Mouse (Mus musculus) embryo, embryonic 11.5 days (tissue): ENCODE measurements at regions not wholly inside any gene's neighbourhood (a gene's known extent, or its start where the extent isn't known, plus 50 kb on each side); places are given as distances from the start of the nearest gene placed in this dataset.

Source experiments
- DNase-seq: peaks from one replicate; pipeline ENCODE4 v3.0.0-alpha.2; 2012; ENCODE audit warnings: low read depth, low spot score

DNA sequence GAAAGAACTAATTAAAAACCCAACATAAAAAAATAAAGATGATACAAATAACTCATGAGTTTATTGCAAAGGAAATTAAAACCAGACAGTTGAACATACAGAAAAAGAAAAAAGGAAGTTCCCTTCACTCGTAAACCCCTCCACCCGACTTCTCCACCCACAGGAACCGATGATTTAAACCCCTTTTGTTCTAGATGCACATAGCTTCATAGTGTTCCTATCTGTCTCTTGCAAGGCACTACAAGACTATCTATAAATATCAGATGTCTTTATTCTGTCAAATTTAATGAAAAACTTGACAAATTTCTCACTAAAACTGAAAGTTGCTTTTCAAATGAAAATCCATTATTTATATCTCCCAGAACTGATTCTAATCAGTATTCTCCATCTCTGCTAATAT is 100.2 kb downstream of the Kctd12 start:
- no peak for DNase-seq

DNA sequence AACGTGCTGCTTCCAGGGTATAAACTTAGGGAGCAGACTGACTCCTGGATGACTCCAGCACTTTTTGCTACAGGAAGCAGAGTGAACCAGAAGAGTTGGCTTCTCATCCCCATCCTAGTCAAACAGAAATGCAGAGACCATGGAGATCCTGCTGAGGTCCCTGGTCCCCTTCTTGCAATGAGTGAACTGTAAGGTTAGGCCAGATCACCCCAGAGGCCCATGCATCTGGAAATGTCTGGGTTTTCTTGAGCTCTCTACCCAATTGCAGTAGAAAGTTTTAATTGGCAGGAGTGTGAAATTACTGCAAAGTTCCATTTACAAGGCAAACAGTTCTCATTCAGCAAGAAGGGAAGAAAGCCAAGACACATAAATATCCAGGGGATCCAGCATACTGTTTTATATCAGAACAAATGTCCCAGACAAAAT is 101.8 kb downstream of the Kctd12 start:
- DNase-seq = no peak

DNA sequence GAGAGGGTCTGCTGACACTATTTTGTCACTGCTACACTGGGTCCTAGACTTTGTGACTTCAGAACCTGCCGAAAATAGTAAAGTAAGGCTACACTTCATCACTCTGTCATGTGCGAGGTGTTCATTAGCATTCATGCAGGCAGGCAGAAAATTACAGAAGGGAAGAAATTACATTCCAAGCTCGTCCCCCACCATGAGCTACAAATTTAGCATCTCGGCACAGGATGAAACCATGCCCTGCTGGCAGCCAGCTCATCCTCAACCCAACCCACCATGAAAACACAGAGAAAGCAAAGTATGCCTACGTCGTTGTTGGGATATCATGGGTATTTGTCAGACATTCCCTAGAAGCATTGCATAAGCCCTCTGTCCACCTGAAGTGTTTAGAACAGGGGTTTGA is 103.9 kb downstream of the Kctd12 start:
- no peak for DNase-seq

DNA sequence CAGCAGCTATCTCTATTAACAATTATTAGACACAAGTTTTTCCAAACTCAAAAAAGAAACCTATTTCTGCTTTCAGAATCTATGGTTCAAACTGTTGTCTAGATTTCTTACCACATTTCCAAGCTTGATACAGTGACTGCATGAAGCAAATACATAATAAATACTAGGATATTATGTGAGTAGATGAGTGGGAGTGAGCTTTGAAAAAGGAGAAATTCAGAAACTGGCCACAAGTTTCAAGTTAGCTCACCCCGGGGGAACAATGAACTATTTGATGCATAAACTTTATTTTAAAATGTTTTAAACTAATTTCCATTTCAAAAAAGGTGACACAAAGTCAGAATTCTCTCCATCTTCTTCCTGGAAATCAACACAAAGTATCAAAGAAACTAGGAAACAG is 114.3 kb downstream of the Kctd12 start:
- DNase-seq = no peak

DNA sequence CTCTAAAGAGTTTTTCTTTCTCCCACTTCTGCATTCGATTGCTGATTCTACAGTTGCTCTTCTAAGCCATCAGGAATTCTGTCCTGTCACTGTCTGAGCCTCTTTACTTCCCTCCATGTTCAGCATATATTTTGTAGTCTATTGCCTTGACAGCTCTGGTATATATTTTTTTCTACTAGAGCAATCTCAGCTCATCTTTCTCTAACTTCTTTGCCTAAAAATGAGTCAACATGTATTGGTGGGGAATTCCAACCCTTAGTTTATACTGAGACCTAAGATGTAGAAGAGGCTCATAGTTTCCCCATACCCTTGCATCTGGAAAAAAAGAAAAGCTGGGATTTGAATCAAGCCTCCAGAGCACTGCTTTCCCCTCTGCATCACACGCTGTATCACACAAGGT is 114.7 kb downstream of the Kctd12 start:
- no peak for DNase-seq

DNA sequence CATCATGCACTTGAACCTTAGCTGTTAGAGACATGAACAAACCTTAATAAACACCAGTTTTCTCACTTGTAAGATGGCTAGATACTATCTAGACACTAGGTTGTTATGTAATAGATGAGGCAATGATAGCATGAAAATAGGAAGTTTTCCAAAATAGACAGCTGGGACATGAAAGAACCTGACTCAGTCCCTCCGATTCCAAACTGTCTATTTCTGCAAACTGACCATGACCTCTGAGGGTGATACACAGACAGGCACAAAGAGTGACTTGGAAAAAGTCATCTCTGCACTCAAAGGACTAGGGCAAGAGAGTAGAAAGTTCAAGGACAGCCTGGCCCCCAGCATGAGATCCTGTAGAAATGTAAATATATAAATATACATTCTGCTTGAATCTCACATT is 115.9 kb downstream of the Kctd12 start:
- DNase-seq = no peak

DNA sequence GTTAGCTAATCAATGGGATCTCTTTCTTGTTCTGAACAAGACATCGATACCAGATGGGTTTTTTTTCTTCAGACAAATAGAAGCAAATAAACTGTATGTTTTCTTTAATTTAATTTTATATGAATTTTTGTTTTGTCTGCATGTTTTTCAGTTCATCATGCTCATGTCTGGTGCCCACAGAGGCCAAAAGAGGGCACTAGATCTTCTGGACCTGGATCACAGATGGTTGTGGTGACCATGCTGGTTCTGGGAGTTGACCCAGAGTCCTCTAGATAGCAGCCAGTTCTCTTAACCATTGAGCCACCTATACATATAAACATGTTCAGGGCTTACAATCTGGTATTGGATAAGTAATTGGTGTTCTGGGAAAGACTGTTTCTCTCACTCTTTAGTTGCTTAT is 120.7 kb downstream of the Kctd12 start:
- no peak for DNase-seq

DNA sequence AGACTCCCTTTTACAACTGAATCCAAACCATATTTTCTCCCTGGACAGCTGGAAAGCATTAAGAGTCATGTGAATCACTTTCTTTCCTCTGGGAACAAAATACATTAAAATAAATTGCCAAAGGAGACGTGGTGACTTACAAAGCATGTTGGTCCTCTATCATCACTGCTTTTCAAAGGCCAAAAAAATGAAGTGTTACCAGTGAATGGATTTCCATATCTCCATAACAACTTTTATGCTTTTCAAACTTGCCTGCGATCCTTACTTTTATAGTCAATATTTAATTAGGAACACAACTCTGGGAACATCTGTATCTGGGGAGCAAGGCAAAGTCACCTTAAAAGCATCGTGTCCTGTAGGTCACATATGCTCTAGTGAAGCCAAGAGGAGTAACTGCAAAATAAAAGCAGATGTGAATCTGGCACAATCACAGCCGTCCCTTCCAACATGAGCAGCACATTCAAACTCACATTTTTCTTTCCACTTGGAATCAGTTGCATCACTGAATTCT is 123.0 kb downstream of the Kctd12 start:
- DNase-seq = peak; percentile 37

DNA sequence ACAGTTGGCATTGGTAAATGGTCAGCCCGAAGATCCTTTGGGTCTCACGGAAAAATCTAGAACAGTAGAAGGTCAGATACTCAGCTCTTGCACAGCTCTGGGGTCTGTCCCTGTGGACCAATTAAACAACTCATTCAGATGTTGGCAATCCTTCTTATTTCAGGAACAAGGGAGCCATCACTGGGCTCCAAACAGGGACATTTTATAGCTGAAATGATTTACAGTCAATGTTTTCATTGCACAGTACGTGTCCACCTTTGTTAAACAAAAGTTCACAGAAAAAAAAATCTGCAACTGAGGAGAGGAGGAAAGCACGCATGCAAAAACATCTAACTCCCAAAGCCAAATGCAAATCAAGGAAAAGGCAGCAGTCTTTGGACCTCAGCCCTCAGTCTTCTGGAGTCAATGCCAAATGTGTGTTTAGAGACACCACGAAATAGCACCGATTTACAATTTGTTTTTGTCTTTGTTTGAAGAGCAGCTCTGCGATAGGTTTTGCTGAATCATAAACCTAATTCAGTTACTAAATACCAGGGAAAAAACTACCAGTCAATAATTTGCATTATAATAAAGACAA is 127.1 kb downstream of the Kctd12 start:
- no peak for DNase-seq

DNA sequence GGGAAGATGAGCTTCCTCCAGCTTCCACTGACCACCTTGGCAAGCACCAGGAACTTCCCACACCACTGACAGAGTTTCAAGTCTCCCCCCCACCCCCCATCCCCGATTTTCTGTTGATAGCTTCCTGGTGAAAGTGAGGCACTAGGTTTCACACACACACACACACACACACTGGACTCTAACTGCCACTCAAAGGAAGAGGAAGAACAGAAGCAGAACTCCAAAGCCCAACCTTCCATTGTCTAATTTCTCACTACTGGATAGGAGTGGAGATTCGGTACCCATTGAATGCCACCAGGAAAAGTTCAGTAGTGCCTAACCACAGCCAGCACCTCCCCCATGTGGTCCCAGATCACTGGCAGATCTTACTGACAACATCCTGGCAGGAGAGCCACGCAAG is 138.7 kb downstream of the Kctd12 start:
- no peak for DNase-seq

DNA sequence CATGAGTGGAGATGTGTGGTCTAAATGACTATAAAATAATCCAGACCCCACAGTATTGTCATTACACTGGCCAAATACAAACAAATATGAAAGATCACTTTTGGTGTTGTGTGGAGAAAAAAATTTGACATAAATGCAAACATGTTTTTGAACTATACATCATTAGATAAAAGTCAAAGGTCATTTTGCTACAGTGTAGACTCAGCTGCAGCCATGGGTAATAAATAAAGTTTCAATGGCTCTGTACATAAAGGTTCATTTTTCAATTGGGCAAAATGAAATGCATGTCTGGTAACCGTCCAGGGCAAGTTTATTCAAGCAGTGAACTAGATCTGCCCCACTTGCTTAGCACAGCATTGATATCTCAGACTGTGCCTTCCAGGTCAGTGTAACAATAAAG is 144.8 kb downstream of the Kctd12 start:
- no peak for DNase-seq

DNA sequence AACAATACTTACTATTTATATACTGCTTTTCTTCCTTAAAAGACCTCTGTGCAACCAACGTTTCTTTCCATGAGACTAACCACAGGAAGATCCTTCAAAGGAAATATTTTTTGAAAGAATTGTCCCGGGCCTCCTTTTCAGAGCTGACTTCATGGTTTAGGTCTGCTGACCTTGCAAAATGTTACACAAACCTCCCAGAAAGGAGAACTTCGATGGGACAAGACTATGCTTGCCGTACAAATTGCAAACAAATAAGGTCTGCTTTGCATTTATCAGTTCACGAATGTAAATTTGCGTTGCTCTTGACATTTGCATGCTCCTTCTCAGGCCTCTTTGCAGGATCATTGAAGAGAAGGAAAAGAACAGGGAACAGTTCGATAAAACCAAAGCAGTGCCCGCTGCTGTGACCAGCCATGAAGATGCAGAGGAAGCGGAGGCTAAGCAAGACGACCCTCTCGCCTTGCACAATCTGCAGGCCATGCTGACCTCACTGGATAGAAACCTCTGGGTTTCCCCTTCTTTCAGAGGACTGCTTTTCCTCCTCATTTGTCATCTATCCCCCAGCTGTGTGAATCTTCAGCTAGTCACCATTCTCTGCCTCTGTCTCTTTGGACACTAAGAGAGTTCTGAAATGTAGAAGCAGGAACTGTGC is 147.2 kb downstream of the Kctd12 start:
- DNase-seq = no peak

DNA sequence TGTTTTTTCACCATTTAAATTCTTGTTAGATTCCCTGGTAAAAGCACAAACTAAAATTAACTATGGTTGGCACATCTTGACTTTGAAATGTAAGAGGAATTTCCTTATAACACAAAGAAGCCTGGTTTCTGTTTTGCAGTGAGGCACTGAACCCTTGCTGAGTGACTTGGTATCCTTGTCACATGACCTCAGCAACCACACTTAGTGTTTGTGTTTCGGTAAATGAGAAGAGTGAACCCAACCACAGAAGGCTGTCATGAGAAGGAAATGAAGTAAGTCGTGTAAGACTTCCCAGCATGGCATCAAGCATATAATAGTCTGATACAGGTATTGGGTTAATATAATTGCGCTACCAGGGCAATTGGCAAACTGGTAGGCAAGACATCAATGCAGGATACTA is 154.0 kb downstream of the Kctd12 start:
- DNase-seq = no peak

DNA sequence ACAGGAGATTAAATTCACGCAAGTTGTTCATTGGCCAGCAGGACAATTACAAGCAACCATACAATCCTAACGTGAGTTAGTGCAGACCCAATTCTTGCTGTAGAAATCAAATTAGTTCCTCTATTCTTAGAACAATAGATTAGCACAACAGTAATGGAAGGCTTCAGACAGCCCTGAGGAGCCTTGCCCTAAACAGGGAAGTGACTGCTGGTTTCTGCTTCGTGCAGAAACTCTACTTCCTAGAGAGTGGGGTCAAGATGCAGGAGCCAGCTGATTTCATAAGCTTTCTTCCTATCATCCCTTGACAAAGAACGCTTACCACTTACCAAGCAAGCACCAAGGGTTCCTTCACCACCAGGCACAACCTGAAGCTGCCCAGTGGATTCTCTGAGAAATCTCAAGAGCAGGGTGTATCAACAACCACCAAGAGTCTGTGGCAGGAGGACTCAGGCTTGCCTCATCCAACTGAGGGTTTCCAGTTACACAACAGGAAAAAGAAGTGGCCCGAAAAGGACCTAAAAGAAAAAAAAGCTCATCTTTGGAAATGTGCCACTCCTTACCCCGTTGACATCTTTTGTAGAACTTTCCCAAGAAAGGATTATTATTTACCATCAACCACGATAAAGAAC is 154.6 kb downstream of the Kctd12 start:
- DNase-seq = no peak

DNA sequence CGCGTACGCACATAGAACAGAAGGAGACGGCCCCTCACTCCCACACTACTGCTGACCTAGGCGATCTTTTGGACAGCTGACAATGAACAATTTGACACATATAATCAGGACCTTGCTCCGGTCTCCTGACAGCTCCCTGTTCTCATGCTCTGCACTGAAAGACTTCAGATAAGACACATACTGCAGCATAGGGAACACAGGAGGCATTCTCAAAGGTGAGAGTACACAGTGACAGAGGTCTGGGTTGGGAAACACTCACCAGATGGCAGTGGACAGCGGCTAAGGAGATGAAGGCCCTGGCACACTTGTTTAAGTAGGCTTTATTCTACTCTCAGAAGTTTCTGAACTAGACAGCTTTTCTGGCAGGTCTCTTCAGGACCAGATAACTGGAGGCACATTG is 156.9 kb downstream of the Kctd12 start:
- DNase-seq = no peak

DNA sequence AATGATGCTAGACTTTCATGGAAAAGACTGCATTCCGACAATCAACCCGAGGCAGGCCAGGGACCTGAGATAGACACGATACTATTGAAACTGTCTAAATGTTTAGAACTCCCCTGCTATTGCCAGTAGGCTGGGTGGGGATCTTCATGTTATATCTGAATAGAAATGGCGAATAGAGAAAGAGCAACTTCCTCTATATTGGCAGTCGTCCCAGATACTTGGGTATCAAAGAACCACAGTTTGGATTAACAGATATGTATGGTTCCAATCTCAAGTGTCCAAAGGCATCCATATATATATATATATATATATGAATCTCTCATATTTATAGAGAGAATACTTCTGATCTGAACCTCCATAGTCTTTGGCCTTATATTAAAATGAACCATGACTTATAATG is 161.8 kb downstream of the Kctd12 start:
- DNase-seq = no peak

DNA sequence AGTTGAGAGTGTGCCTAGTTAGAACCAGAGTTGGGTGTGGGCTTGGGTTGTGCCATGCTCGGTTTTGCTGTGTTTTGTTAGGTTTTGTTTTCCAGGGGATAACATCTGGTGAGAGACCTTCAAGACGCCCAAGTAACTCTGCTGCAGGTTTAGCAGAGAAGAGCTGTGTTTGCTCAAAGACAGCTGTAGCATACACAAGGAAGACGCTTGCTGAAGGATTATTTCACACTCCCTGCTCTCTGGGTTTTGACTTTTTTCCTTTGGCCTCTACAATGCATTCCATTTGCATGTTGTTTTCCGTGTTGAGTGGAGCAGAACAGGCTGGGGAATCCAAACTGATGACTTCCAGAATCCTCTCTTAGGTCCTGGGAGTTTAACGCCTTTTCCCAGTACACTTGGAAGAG is 170.8 kb downstream of the Kctd12 start:
- no peak for DNase-seq

DNA sequence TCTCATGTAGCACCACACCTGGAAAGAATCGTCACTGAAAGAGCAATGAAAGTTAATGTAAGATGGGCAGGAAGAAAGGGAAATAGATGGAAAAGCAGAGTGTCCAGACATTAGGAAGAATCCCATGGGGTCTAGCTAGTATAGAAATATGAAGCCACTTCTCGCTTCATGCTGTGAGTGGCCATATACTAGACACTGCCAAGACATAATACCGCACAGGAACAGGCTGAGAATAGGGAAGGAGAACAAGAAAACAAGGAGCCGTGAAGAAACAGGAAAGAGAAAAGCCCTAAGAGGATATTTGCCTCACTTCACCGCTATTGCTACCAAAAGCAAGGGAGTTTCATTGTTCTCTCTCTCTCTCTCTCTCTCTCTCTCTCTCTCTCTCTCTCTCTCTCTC is 171.4 kb downstream of the Kctd12 start:
- DNase-seq = no peak

DNA sequence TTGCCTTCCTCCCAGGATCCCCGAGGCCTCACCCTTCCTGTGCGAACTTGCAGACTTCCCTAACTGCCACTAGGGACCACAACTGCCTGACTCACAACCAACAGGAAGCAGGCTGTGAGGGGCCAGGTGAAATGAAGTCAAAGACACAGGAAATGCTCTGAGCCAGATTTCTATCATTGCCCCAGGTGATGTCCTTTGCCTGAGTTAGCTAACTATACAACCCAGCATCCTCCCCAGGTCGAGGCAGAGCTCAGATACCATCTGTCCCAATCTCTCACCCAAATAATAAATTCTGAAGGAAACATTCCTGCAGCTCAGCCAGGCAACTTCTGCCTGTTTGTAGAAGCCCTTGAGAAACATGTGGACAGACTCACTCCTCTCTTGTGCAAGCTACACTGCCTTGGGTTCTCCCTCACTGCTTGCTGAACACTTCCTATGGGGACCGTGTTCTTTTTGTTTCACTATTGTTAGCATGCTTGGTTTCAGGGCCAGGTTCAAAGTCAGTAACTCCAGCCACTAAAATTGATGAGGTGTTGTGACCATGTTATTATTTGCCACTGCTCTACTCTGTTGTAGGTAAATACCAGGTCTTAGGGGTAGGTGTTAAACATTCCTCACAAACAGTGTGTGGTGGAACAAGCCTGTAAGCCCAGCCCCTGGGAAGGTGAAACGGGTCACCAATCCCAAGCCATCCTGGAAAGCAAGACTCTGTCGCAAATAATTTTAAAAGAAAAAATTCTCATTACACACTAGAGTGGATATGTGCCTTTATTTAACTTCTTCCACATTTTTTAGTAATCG is 172.1 kb downstream of the Kctd12 start:
- DNase-seq = no peak

DNA sequence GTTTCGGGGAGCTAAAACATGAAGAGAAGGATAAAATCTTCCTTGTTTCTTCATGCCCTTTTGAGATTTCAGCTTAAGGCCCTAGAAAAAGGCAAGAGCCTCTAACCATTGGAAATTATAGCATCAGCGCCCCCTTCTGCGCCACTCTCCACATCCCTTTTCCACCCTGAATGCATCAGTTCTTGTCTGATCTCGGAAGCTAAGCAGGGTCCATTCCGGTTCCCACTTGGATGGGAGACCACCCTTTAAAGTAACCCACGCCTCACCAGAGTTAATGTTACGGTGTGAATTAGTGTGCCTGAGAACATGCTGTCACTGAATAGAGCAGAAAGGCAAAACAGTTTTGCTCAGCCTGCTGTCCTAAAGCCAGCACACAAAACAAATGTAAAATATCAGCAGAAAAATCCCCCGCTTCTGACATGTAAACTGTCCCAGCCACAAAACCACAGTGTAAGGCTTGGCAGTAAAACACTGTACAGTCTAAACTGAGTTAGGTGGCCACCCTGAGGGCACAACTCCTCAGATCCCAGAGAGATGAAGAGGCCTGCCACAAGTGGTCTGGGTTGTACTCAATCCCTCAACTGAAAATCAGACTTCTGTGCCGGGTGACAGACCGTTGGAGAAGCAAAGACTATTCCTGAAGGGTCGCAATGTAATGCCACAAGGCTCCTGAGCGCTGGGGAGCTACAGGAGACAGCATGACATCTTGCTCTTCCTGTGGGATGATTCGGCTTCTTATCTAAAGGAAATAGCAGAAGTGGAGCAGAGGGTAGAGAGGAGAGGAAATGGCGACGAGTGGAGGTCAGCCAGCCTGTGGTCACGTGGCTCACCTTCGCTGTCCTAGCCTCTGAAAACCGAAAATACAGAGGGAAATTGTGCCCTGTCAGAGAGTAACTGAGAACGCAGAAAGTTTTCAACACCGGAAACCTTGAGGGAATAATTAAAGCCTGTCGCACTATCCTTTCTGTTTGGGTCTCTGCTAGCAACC is 176.2 kb downstream of the Kctd12 start:
- DNase-seq = peak; percentile 11

DNA sequence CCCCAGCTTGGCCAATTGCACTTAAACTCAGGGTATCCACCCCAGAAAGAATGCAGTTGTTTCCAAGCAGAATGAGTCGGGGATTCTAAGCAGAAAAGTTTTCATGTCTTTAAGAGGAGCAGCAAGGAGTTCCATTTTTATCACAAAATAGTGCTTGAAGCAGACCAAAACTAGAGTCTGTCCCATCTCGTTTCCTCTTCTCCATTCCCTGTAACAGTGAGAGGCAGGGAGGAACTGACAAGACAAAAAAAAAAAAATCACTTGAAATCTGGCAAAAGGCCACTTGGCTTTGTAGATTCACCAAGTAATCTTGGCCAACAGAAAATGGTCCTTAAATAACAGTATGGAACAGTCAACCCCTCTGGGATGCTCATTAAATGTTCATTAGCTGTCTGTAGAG is 186.8 kb downstream of the Kctd12 start:
- no peak for DNase-seq
